Mouse (Mus musculus): Measurements from ENCODE around the gene Hsd17b14. TPM values are rescaled to one million over a fixed set of nuclear protein-coding genes. Genes with fewer than 3 reads are reported as not detected.
"Not testable (repeated sequence)": the region's sequence is repeated elsewhere in the genome, so short reads cannot be mapped to it uniquely, and the experiment has no call there.

Gene Hsd17b14
- polyA plus RNA-seq, 1 experiment from 2014 or later, result 1.2 TPM

GRCm38 (mm10) chr7:45522194-45522752 lies 32.4 kb upstream of the Hsd17b14 start:
- peaks cover 30% of the 10 kb centered on the region for H3K4me1 ChIP-seq
- peaks cover 17% of the 10 kb centered on the region; the same call in 1 of the 2 replicates for H3K36me3 ChIP-seq
- H3K27ac ChIP-seq, result peak overlapping the region; percentile 93
- no peaks in the 10 kb centered on the region for H3K9me3 ChIP-seq
- WGBS, result 52% methylated on average over 16 of the region's 16 CpGs
- DNase-seq (ENCODE audit: low spot score), result no peak
- no peaks in the 10 kb centered on the region for H3K27me3 ChIP-seq (ENCODE audit: insufficient read depth, poor library complexity, severe bottlenecking)
- peak overlapping the region; percentile 70 for H3K4me3 ChIP-seq

GRCm38 (mm10) chr7:45522957-45523676 lies 31.6 kb upstream of the Hsd17b14 start:
- H3K9me3 ChIP-seq, result no peaks in the 10 kb centered on the region
- DNase-seq (ENCODE audit: low spot score), result no peak
- H3K27me3 ChIP-seq (ENCODE audit: insufficient read depth, poor library complexity, severe bottlenecking), result no peaks in the 10 kb centered on the region
- H3K4me3 ChIP-seq, result peak overlapping the region; percentile 70
- H3K4me1 ChIP-seq, result peaks cover 30% of the 10 kb centered on the region
- peaks cover 17% of the 10 kb centered on the region; the same call in 1 of the 2 replicates for H3K36me3 ChIP-seq
- H3K27ac ChIP-seq, result peak overlapping the region; percentile 62
- WGBS, result 60% methylated on average over 18 of the region's 18 CpGs

GRCm38 (mm10) chr7:45523678-45524170 lies 31.0 kb upstream of the Hsd17b14 start:
- H3K27me3 ChIP-seq (ENCODE audit: insufficient read depth, poor library complexity, severe bottlenecking), result no peaks in the 10 kb centered on the region
- peaks cover 17% of the 10 kb centered on the region; the same call in 1 of the 2 replicates for H3K36me3 ChIP-seq
- no peak for DNase-seq (ENCODE audit: low spot score)
- no peaks in the 10 kb centered on the region for H3K9me3 ChIP-seq
- peaks cover 30% of the 10 kb centered on the region for H3K4me1 ChIP-seq
- H3K27ac ChIP-seq, result peak overlapping the region; percentile 62
- H3K4me3 ChIP-seq, result peak overlapping the region; percentile 70
- WGBS, result 73% methylated on average over 13 of the region's 13 CpGs

- H3K27me3 ChIP-seq (ENCODE audit: insufficient read depth, poor library complexity, severe bottlenecking), result no peaks in the 10 kb centered on the region
- H3K27ac ChIP-seq, result peak overlapping the region; percentile 98
- no peaks in the 10 kb centered on the region for H3K9me3 ChIP-seq
- WGBS, result 7% methylated on average over 12 of the region's 12 CpGs
- H3K4me3 ChIP-seq, result peak overlapping the region; percentile 90
- peaks cover 17% of the 10 kb centered on the region; the same call in 1 of the 2 replicates for H3K36me3 ChIP-seq
- H3K4me1 ChIP-seq, result peaks cover 43% of the 10 kb centered on the region
- DNase-seq (ENCODE audit: low spot score), result peak; percentile 94
These were observed 29.7 kb upstream of the Hsd17b14 start for GRCm38 (mm10) chr7:45524841-45525621.

GRCm38 (mm10) chr7:45525809-45526473 lies 28.8 kb upstream of the Hsd17b14 start, which contains the start of the genes Ppp1r15a and Plekha4:
Ppp1r15a (minus strand) TSS chr7:45526268.
Plekha4 (plus strand) TSS chr7:45526330.
- Histone ChIP-seq H3K9me3 (no peaks in the 10 kb centered on the region), H3K4me1 (peaks cover 51% of the 10 kb centered on the region)
- WGBS, result under 1% methylated on average over 54 of the region's 54 CpGs

GRCm38 (mm10) chr7:45526474-45527120 lies 28.1 kb upstream of the Hsd17b14 start:
- peak overlapping the region; percentile 90 for H3K4me3 ChIP-seq
- no peaks in the 10 kb centered on the region for H3K9me3 ChIP-seq
- peaks cover 17% of the 10 kb centered on the region; the same call in 1 of the 2 replicates for H3K36me3 ChIP-seq
- peaks cover 54% of the 10 kb centered on the region for H3K4me1 ChIP-seq
- peak overlapping the region; percentile 98 for H3K27ac ChIP-seq
- WGBS, result 19% methylated on average over 7 of the region's 7 CpGs
- peaks cover 5% of the 10 kb centered on the region; the same call in 1 of the 2 replicates for H3K27me3 ChIP-seq (ENCODE audit: insufficient read depth, poor library complexity, severe bottlenecking)
- no peak for DNase-seq (ENCODE audit: low spot score)

More at GRCm38 (mm10) chr7:45525809-45526473, 28.8 kb upstream of the Hsd17b14 start, which contains the start of the genes Ppp1r15a and Plekha4:
- Histone ChIP-seq H3K27ac (peak within 1 kb of the TSS; percentile 98), H3K36me3 (peaks cover 17% of the 10 kb centered on the region; the same call in 1 of the 2 replicates), H3K4me3 (peak within 1 kb of the TSS; percentile 90), H3K27me3 (ENCODE audit: insufficient read depth, poor library complexity, severe bottlenecking) (peaks cover 5% of the 10 kb centered on the region; the same call in 1 of the 2 replicates)
- DNase-seq (ENCODE audit: low spot score), result peak; percentile 98

- H3K36me3 ChIP-seq, result peaks cover 17% of the 10 kb centered on the region; the same call in 1 of the 2 replicates
- H3K4me1 ChIP-seq, result peaks cover 56% of the 10 kb centered on the region
- H3K27ac ChIP-seq, result peak overlapping the region; percentile 98; the same call in 1 of the 2 replicates
- H3K4me3 ChIP-seq; DNase-seq (ENCODE audit: low spot score); H3K27me3 ChIP-seq (ENCODE audit: insufficient read depth, poor library complexity, severe bottlenecking); H3K9me3 ChIP-seq: not testable (repeated sequence)
- WGBS, result 81% methylated on average over 6 of the region's 6 CpGs
These were observed 27.5 kb upstream of the Hsd17b14 start for GRCm38 (mm10) chr7:45527169-45527568.

- H3K4me3 ChIP-seq, result peak overlapping the region; percentile 27; the same call in 1 of the 2 replicates
These were observed 25.2 kb upstream of the Hsd17b14 start for GRCm38 (mm10) chr7:45529461-45529860.

GRCm38 (mm10) chr7:45530643-45531042 lies 24.1 kb upstream of the Hsd17b14 start:
- WGBS, result 74% methylated on average over 2 of the region's 2 CpGs
- no peak overlapping the region for H3K4me3 ChIP-seq

More at GRCm38 (mm10) chr7:45529461-45529860, 25.2 kb upstream of the Hsd17b14 start:
- Histone ChIP-seq H3K9me3 (no peaks in the 10 kb centered on the region), H3K36me3 (0 out of 2 replicates have a peak, but pooled peaks cover 1% of the 10 kb centered on the region), H3K27me3 (ENCODE audit: insufficient read depth, poor library complexity, severe bottlenecking) (peaks cover 10% of the 10 kb centered on the region; the same call in 1 of the 2 replicates), H3K27ac (peak overlapping the region; percentile 43), H3K4me1 (peaks cover 44% of the 10 kb centered on the region)
- DNase-seq (ENCODE audit: low spot score), result no peak
- WGBS, result 13% methylated on average over 6 of the region's 6 CpGs

GRCm38 (mm10) chr7:45535676-45536075 lies 19.0 kb upstream of the Hsd17b14 start:
- WGBS, result 69% methylated on average over 1 of the region's 1 CpGs
- H3K9me3 ChIP-seq, result no peaks in the 10 kb centered on the region
- no peaks in the 10 kb centered on the region for H3K36me3 ChIP-seq
- no peak overlapping the region for H3K27ac ChIP-seq
- no peak for DNase-seq (ENCODE audit: low spot score)
- H3K4me3 ChIP-seq, result no peak overlapping the region
- H3K4me1 ChIP-seq, result peaks cover 27% of the 10 kb centered on the region
- H3K27me3 ChIP-seq (ENCODE audit: insufficient read depth, poor library complexity, severe bottlenecking), result peaks cover 6% of the 10 kb centered on the region; the same call in 1 of the 2 replicates

More at GRCm38 (mm10) chr7:45530643-45531042, 24.1 kb upstream of the Hsd17b14 start:
- Histone ChIP-seq H3K9me3 (no peaks in the 10 kb centered on the region), H3K36me3 (no peaks in the 10 kb centered on the region), H3K4me1 (peaks cover 39% of the 10 kb centered on the region), H3K27me3 (ENCODE audit: insufficient read depth, poor library complexity, severe bottlenecking) (peaks cover 11% of the 10 kb centered on the region; the same call in 1 of the 2 replicates), H3K27ac (peak overlapping the region; percentile 43; the same call in 1 of the 2 replicates)
- DNase-seq (ENCODE audit: low spot score), result no peak

GRCm38 (mm10) chr7:45537602-45538001 lies 17.1 kb upstream of the Hsd17b14 start:
- peaks cover 6% of the 10 kb centered on the region; the same call in 1 of the 2 replicates for H3K27me3 ChIP-seq (ENCODE audit: insufficient read depth, poor library complexity, severe bottlenecking)
- DNase-seq (ENCODE audit: low spot score), result no peak
- H3K4me1 ChIP-seq, result peaks cover 17% of the 10 kb centered on the region
- no peaks in the 10 kb centered on the region for H3K36me3 ChIP-seq
- peak overlapping the region; percentile 84; the same call in 1 of the 2 replicates for H3K27ac ChIP-seq
- H3K9me3 ChIP-seq, result no peaks in the 10 kb centered on the region
- H3K4me3 ChIP-seq, result peak overlapping the region; percentile 67
- WGBS, result 71% methylated on average over 10 of the region's 10 CpGs

Data from heart, embryonic 10.5 days (tissue).